Mouse (Mus musculus) forebrain, embryonic 13.5 days (tissue): ENCODE data around the gene Crim1. TPM values are rescaled to one million over a fixed set of nuclear protein-coding genes. Genes with fewer than 3 reads are reported as not detected.

Experiments used
- ATAC-seq: fragments of 200-750 bp; cut with Nextera tagmentation; 2 replicates; pipeline ENCODE4 v1.8.0; 2017
- H3K27ac ChIP-seq: fragments of 300-500 bp; sonication (generic); 2 replicates; pipeline ENCODE4 v1.5.1; 2015; ENCODE audit warnings: inconsistent platforms, mild to moderate bottlenecking, moderate library complexity
- H3K27me3 ChIP-seq: fragments of 300-500 bp; sonication (generic); 2 replicates; pipeline ENCODE4 v1.6.1; 2015; ENCODE audit warnings: mild to moderate bottlenecking, inconsistent platforms
- H3K36me3 ChIP-seq: fragments of 300-500 bp; sonication (generic); 2 replicates; pipeline ENCODE4 v1.6.1; 2015; ENCODE audit warnings: mild to moderate bottlenecking, inconsistent platforms; ENCODE audit not compliant: poor library complexity, severe bottlenecking
- H3K4me1 ChIP-seq: fragments of 300-500 bp; sonication (generic); 2 replicates; pipeline ENCODE4 v1.6.1; 2015; ENCODE audit warnings: inconsistent platforms
- H3K4me2 ChIP-seq: fragments of 300-500 bp; sonication (generic); 2 replicates; pipeline ENCODE4 v1.6.1; 2015; ENCODE audit warnings: inconsistent platforms, mild to moderate bottlenecking, moderate library complexity
- H3K4me3 ChIP-seq: fragments of 300-500 bp; sonication (generic); 2 replicates; pipeline ENCODE4 v1.5.1; 2015; ENCODE audit warnings: mild to moderate bottlenecking, inconsistent platforms
- H3K9ac ChIP-seq: fragments of 300-500 bp; sonication (generic); 2 replicates; pipeline ENCODE4 v1.6.1; 2015; ENCODE audit warnings: mild to moderate bottlenecking, inconsistent platforms
- H3K9me3 ChIP-seq: fragments of 300-500 bp; sonication (generic); replicated peaks from 2 replicates; pipeline ENCODE4 v1.6.1; 2016; ENCODE audit warnings: inconsistent platforms
- WGBS: fragments of 180-500 bp; shearing (Covaris S2); methylation state at CpG from one replicate; pipeline ENCODE4 v1.1.7; 2015; 5-methylcytosine and 5-hydroxymethylcytosine counted together
- polyA plus RNA-seq: library from polyadenylated mRNA; unstranded; fragments of >200 nt; fragmentation: Nextera tagmentation; extraction: Ambion mirVana; gene quantifications from 2 replicates; pipeline ENCODE4 v1.2.1, GENCODE M21; 2015

Gene Crim1
- polyA plus RNA-seq, 1 experiment from 2014 or later: 3.6 TPM

DNA sequence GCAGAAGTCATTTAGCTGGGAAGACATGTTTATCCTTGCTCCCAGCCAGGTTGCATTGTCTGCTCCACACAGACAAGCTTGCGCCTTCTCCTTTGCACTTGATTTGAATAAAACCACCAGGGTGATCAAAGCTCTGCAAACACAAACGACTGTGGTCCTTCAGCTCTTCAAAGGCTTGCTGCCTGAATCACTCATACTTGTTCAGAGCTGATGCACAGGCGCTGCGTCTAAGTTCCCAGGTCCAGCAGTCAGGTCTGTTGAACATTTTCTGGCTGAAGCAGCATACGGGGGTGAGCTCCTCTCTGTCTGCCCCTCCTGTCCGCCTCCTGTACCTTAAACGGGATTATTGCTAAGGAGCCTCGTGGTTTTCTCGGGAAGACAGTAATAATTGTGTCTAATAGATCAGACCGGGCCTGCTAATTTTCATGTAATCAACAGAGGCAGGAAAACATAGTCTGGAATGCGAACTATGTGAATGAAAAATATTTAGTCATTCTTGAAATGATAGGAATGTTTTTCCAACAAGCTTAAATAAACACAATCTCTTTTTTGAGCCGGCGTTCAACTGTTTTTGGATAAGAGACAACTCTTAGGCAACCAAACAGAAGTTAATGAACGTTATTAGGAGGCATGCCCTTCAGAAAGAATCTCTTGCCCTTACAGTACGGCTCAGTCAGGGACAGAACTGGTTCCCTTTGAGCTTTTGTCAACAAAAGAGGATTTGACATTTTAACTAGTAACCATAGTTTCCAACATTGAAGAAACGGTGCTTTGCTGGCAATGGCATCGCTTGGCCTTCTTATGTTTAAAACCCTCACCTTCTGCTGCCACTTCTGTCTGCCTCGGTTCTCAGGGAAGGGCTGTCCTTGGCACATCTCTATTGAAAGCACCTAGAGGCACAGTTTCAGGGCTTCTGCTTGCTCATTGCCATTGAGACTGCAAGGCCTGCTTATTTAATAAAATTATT, 122.6 kb downstream of the Crim1 start:
- no peak overlapping the region for H3K4me3 ChIP-seq
- peak overlapping the region; percentile 32; the same call in 1 of the 2 replicates for H3K27ac ChIP-seq
- H3K4me2 ChIP-seq: no peak overlapping the region
- 48% methylated on average over 18 of the region's 18 CpGs for WGBS
- H3K27me3 ChIP-seq: no peaks in the 10 kb centered on the region
- H3K36me3 ChIP-seq: no peaks in the 10 kb centered on the region
- no peaks in the 10 kb centered on the region for H3K9me3 ChIP-seq
- 0 out of 2 replicates have a peak, but pooled peaks cover 4% of the 10 kb centered on the region for H3K4me1 ChIP-seq
- no peak overlapping the region for H3K9ac ChIP-seq
- no peak for ATAC-seq

DNA sequence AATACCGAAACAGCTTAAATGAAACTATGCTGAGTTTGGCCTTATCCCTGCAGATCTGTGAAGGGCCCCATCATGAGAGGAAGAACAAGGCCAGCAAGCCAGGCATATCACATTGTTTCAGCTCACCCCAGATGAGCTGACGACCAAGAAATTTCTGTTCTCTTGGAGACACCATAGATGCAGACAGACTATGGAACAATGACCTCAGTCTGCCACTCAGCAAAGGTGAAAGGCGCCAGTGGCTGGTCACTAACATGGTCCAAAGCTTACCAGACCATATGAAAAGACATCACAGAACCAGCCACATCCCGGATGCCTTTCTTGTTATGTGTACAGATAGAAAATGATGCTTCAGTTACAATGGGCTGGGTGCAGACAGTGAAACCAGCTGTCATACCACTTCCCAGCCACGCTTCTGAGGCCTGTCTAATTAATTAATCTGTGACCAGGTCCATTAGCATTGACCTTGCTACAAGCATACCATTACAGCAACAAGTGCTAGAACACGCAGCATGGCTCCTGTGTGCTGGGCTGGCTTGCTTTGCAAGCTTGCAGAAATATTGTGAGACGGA, 125.8 kb downstream of the Crim1 start:
- Histone ChIP-seq H3K4me3 (no peak overlapping the region), H3K4me1 (0 out of 2 replicates have a peak, but pooled peaks cover 4% of the 10 kb centered on the region), H3K9ac (no peak overlapping the region), H3K27me3 (no peaks in the 10 kb centered on the region), H3K27ac (no peak overlapping the region), H3K36me3 (no peaks in the 10 kb centered on the region), H3K9me3 (no peaks in the 10 kb centered on the region), H3K4me2 (no peak overlapping the region)
- 75% methylated on average over 7 of the region's 7 CpGs for WGBS
- ATAC-seq: no peak

DNA sequence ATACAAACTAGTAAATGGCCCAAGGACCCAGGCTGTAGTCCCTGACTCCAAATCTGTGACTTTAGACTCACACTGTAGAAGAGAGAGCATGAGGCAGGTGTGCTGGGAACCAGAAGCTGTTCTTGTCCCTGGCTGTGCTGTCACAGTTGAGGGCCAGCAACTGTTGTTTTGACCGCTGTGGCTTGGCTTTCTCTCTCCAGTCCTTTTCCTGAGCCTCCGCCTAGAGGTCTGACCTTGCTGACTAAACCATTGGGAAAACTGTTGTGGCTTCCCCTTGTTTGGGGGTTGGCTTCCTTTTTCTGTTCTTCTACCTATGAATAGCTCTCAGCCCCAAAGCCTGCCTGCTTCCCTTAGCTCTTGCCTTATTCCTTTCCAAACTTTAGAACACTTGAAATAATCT, 126.3 kb downstream of the Crim1 start:
- H3K4me1 ChIP-seq: 0 out of 2 replicates have a peak, but pooled peaks cover 4% of the 10 kb centered on the region
- no peak for ATAC-seq
- 90% methylated on average over 2 of the region's 2 CpGs for WGBS
- no peak overlapping the region for H3K27ac ChIP-seq
- H3K36me3 ChIP-seq: no peaks in the 10 kb centered on the region
- H3K4me3 ChIP-seq: no peak overlapping the region
- H3K9ac ChIP-seq: no peak overlapping the region
- H3K9me3 ChIP-seq: no peaks in the 10 kb centered on the region
- H3K27me3 ChIP-seq: no peaks in the 10 kb centered on the region
- H3K4me2 ChIP-seq: no peak overlapping the region

DNA sequence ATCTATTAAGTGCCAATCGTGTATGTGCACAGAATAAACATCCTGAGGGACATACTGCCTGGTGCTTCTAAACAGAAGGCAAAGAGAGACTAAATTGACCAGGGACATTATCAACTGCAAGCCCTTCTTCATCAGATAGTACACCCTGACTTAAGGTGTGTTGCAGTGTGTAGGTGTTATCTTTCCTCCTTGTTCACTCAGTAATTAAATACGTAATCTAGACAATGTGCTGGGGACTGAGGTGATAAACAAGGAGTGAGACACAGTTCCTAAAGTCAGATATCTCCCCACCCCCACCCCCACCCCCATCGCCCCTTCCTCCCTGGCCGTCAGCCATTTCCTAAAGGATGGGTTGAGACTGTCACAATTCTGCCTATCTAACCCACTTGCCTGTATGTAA, 127.1 kb downstream of the Crim1 start:
- Histone ChIP-seq H3K9me3 (no peaks in the 10 kb centered on the region), H3K36me3 (no peaks in the 10 kb centered on the region), H3K4me1 (0 out of 2 replicates have a peak, but pooled peaks cover 4% of the 10 kb centered on the region), H3K27ac (no peak overlapping the region), H3K27me3 (no peaks in the 10 kb centered on the region), H3K4me2 (no peak overlapping the region), H3K9ac (no peak overlapping the region), H3K4me3 (no peak overlapping the region)
- no peak for ATAC-seq
- WGBS: 89% methylated on average over 4 of the region's 4 CpGs

DNA sequence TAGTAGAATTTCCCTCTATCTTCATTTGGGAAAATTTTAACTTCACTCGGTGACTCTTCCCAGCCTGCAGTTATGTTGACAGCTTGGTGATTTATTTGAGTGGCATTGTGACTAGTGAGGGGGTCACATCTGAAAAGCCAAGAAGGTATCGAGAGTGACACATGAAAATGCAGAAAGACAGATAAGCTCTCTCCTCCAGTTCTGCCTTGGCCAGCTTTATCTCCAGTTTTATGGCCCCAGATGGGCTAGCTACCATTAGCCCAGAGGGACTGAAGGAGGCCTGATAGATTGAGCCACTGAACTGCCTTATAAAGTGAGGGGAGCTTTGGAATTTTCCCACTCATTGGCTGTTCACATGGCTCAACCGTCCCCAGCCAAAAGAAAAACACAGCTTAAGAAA, 128.2 kb downstream of the Crim1 start:
- Histone ChIP-seq H3K4me3 (no peak overlapping the region), H3K9me3 (no peaks in the 10 kb centered on the region), H3K36me3 (no peaks in the 10 kb centered on the region), H3K4me1 (no peaks in the 10 kb centered on the region), H3K9ac (no peak overlapping the region), H3K27me3 (no peaks in the 10 kb centered on the region), H3K4me2 (no peak overlapping the region), H3K27ac (no peak overlapping the region)
- ATAC-seq: no peak
- WGBS: 73% methylated on average over 3 of the region's 3 CpGs

DNA sequence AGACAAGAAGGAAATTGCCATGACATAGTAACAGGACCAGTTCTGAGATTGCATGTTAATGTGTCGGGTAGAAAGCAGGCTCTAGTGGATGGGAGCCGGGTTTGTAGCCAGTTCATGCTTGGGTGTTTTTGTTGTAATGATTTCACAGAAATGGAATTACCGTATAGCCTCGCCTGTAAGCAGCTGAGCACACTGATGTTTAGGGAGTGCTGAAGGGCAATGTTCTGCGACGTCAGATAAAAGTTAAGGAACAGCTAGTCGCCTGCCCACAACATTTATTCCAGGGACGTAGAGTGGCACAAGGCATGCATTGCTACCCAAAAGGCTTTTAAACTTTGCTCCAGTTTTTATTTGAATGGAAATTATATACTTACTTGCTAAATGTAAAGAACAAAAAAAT, 131.4 kb downstream of the Crim1 start:
- no peak overlapping the region for H3K4me3 ChIP-seq
- H3K27me3 ChIP-seq: no peaks in the 10 kb centered on the region
- 87% methylated on average over 8 of the region's 8 CpGs for WGBS
- H3K9me3 ChIP-seq: no peaks in the 10 kb centered on the region
- no peak overlapping the region for H3K27ac ChIP-seq
- H3K4me1 ChIP-seq: no peaks in the 10 kb centered on the region
- no peak overlapping the region for H3K4me2 ChIP-seq
- no peak overlapping the region for H3K9ac ChIP-seq
- peaks cover 4% of the 10 kb centered on the region; the same call in 1 of the 2 replicates for H3K36me3 ChIP-seq
- ATAC-seq: no peak

DNA sequence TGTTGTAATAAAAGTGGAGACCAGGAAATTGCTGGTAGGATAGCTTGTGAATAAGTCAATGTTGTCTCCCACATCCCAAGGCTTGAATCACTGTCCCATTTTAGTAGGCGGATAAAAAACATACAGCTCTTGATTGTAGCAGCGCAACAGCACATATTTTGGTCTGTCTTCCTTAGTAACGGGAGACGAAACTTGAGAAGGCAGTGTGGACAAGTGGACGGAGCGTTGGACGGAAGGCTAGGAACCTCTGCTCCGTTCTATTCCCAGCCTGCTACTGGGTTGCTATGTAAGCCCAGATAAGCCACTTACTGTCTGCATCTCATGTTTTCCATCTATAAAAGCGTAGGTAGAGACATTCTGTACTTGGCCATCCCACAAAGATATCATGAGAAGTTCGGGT, 133.2 kb downstream of the Crim1 start:
- no peaks in the 10 kb centered on the region for H3K27me3 ChIP-seq
- no peaks in the 10 kb centered on the region for H3K4me1 ChIP-seq
- no peaks in the 10 kb centered on the region for H3K9me3 ChIP-seq
- no peak overlapping the region for H3K9ac ChIP-seq
- 96% methylated on average over 10 of the region's 10 CpGs for WGBS
- H3K36me3 ChIP-seq: peaks cover 4% of the 10 kb centered on the region; the same call in 1 of the 2 replicates
- no peak for ATAC-seq
- no peak overlapping the region for H3K4me3 ChIP-seq
- no peak overlapping the region for H3K4me2 ChIP-seq
- no peak overlapping the region for H3K27ac ChIP-seq

DNA sequence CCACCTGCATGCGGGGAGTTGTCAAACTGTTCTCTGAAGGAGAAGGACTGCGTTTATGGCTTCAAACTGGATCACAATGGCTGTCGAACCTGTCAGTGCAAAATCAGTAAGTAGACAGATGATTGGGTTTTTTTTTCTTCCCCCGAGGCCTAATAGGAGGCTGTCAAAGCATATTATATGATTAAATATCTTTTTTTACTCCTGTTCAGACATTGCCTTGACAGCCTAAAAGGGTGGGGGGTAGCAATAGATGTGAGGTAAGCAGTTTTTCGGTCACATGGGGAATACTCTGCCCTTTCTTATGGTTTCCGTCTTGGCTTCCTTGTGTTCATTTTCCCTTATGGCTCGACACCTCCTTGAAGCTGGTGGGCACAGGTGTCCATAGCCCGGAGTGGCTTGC, 135.2 kb downstream of the Crim1 start:
- Histone ChIP-seq H3K4me3 (no peak overlapping the region), H3K4me2 (no peak overlapping the region), H3K27ac (no peak overlapping the region), H3K36me3 (peaks cover 4% of the 10 kb centered on the region; the same call in 1 of the 2 replicates), H3K4me1 (no peaks in the 10 kb centered on the region), H3K9ac (no peak overlapping the region), H3K9me3 (no peaks in the 10 kb centered on the region), H3K27me3 (no peaks in the 10 kb centered on the region)
- 85% methylated on average over 8 of the region's 8 CpGs for WGBS
- no peak for ATAC-seq

DNA sequence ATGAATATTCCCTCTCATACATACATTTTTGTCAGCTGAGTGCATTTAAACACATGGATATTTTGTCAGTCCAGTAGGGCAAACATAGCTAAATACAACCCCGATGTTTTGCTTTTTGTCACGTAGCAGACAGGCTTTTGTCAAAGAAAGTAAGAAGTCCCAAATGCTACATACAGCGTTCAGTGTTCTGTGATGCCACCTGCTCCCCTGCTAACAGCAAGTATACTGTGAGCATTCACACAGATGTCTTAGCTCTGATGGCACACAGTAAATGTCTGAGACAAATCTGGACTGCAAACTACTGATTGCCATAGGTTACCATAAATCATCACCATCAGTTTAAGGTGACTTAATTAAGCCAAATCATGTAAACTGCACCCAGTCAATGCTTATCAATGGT, 143.6 kb downstream of the Crim1 start:
- peak; percentile 41; the same call in 1 of the 2 replicates for ATAC-seq
- Histone ChIP-seq H3K27me3 (no peaks in the 10 kb centered on the region), H3K27ac (no peak overlapping the region), H3K4me2 (no peak overlapping the region), H3K4me1 (no peaks in the 10 kb centered on the region), H3K4me3 (no peak overlapping the region), H3K9ac (no peak overlapping the region), H3K9me3 (no peaks in the 10 kb centered on the region), H3K36me3 (no peaks in the 10 kb centered on the region)
- 90% methylated on average over 3 of the region's 3 CpGs for WGBS

DNA sequence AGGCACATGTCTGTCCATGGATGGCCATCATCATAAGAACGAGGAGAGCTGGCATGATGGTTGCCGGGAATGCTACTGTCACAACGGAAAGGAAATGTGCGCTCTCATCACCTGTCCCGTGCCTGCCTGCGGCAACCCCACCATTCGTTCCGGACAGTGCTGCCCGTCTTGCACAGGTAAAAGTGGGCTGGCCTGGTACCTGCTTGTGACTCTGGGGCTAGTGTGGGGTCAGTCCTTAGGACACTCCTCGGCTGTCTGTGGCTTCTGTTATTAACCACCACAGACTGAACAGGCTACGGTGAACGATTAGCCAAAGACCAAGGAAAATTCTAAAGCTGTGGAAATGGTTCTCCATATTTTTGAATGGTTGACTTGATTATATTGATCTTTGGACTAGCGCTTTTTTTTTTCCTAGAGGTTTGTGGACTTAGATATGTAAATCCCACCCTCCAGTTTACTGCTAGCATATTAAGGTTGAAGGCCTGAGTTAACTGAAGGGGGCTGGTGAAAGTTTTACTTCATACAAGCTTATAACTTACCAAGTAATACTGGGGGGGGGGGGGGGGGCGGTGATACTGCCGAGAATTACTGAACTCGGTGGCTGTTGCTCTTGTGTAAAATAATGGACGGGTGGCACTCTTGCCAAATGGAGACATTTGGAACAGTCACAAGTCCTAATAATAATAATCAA, 147.2 kb downstream of the Crim1 start:
- Histone ChIP-seq H3K4me2 (no peak overlapping the region), H3K27me3 (peaks cover 4% of the 10 kb centered on the region), H3K36me3 (peaks cover 4% of the 10 kb centered on the region; the same call in 1 of the 2 replicates), H3K4me3 (no peak overlapping the region), H3K27ac (no peak overlapping the region), H3K4me1 (no peaks in the 10 kb centered on the region), H3K9ac (no peak overlapping the region), H3K9me3 (no peaks in the 10 kb centered on the region)
- 92% methylated on average over 17 of the region's 17 CpGs for WGBS
- ATAC-seq: no peak

DNA sequence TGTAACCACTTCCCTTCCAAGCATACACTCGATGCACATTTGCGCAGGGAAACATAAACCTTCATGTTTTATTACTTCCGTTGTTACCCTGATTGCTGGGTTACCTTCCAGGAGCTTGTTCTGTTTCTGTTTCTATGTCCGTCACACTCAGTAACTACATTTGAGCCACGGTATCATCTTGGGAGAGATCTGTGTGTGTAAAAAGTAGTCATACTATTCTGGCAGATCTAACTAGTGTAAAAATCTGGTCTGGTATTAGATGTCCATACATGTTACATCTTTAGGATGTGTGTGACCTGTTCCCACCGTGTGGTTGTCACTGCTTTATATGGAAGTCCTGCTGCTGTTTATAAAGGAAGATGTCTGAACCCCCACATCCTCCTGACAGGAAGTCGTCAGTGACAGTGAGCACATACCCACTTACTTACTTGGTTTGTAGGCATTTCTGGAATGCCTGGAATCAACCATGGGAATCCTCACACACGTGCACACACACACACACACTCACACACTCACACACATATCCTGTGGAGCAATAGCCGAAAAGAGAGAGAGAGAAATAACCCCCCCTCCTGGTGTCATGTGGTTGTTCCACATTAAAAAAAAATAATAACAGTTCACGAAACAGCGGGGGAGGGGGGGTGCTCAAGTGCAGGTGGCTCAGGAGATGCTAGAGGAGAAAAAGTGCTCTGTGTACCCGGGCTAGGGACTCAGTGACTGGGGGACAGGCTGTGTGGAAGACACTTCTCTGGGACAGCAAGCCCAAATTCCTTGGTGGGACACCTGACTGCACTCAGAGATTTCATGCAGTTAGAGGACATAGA, 151.8 kb downstream of the Crim1 start:
- Histone ChIP-seq H3K27ac (no peak overlapping the region), H3K27me3 (peaks cover 9% of the 10 kb centered on the region), H3K36me3 (peaks cover 4% of the 10 kb centered on the region; the same call in 1 of the 2 replicates), H3K4me3 (no peak overlapping the region), H3K9ac (no peak overlapping the region), H3K9me3 (no peaks in the 10 kb centered on the region), H3K4me2 (no peak overlapping the region), H3K4me1 (0 out of 2 replicates have a peak, but pooled peaks cover 6% of the 10 kb centered on the region)
- 84% methylated on average over 12 of the region's 12 CpGs for WGBS
- no peak for ATAC-seq
